Mouse (Mus musculus): ENCODE data around the gene Esrrg.

- TF ChIP-seq POLR2A (IDR thresholded peaks at IDR 0.05; ENCODE audit: extremely low read depth, insufficient read depth, low read length): no peak
- no peak for TF ChIP-seq CTCF (IDR thresholded peaks at IDR 0.05; ENCODE audit: low read depth, low read length)
These were observed 359.8 kb downstream of the Esrrg start for GRCm38 (mm10) chr1:187968379-187968778.

Data from liver, adult 2 months (tissue).